Mouse (Mus musculus): Measurements from ENCODE around the gene Bfsp1. TPM values are rescaled to one million over a fixed set of nuclear protein-coding genes. Genes with fewer than 3 reads are reported as not detected.

Gene Bfsp1
- total and polyA plus RNA-seq, 3 experiments = 2.7 to 3.4 TPM; not detected in 1

- TF ChIP-seq MYC (IDR thresholded peaks at IDR 0.05; ENCODE audit: low read depth, low read length) (no peak), BHLHE40 (IDR thresholded peaks at IDR 0.05; ENCODE audit: borderline replicate concordance, low read depth, low read length) (no peak), RAD21 (IDR thresholded peaks at IDR 0.05; ENCODE audit: low read depth, low read length) (no peak), MEF2A (IDR thresholded peaks at IDR 0.05; ENCODE audit: extremely low read depth, insufficient replicate concordance, low read depth, low read length, poor library complexity, severe bottlenecking) (no peak), MAFK (IDR thresholded peaks at IDR 0.05; ENCODE audit: borderline replicate concordance, low read depth, low read length) (no peak), TAL1 (IDR thresholded peaks at IDR 0.05; ENCODE audit: low read length) (no peak), MYB (IDR thresholded peaks at IDR 0.05; ENCODE audit: low read depth, low read length) (no peak), MXI1 (IDR thresholded peaks at IDR 0.05; ENCODE audit: low read depth, low read length) (no peak), ZC3H11A (IDR thresholded peaks at IDR 0.05; ENCODE audit: low read depth, low read length) (no peak), SMC3 (IDR thresholded peaks at IDR 0.05; ENCODE audit: low read depth, low read length) (no peak), MAZ (IDR thresholded peaks at IDR 0.05; ENCODE audit: low read depth, low read length) (no peak), USF1 (IDR thresholded peaks at IDR 0.05; ENCODE audit: low read depth, low read length) (no peak), USF2 (IDR thresholded peaks at IDR 0.05; ENCODE audit: borderline replicate concordance in 1 of 2, insufficient read depth in 1 of 2, low read depth in 1 of 2, low read length in 2 of 2) (no peak), RCOR1 (IDR thresholded peaks at IDR 0.05; ENCODE audit: low read depth, low read length) (no peak), CHD2 (IDR thresholded peaks at IDR 0.05; ENCODE audit: low read length) (no peak), JUND (IDR thresholded peaks at IDR 0.05; ENCODE audit: low read depth, low read length) (no peak), MAX (IDR thresholded peaks at IDR 0.05; ENCODE audit: low read length) (no peak), ETS1 (IDR thresholded peaks at IDR 0.05; ENCODE audit: low read depth, low read length) (no peak), TCF12 (IDR thresholded peaks at IDR 0.05; ENCODE audit: low read depth, low read length) (no peak), ZMIZ1 (IDR thresholded peaks at IDR 0.05; ENCODE audit: low read depth, low read length) (no peak)
- no peaks in the 10 kb centered on the region; a peak in 1 of 4 replicates for H3K27me3 ChIP-seq (ENCODE audit: control insufficient read depth in 1 of 2, insufficient read depth in 2 of 2, low read length in 2 of 2)
- no peak overlapping the region for H3K4me3 ChIP-seq (ENCODE audit: control insufficient read depth in 1 of 2, insufficient read depth in 1 of 2, low read depth in 2 of 2, low read length in 2 of 2)
- no peak overlapping the region for H3K27ac ChIP-seq (ENCODE audit: control insufficient read depth, low read depth, low read length)
- H3K36me3 ChIP-seq (ENCODE audit: control insufficient read depth in 1 of 2, insufficient read depth in 2 of 2, low read length in 2 of 2) = no peaks in the 10 kb centered on the region
- no peaks in the 10 kb centered on the region for H3K4me1 ChIP-seq (ENCODE audit: control insufficient read depth in 1 of 2, insufficient read depth in 2 of 2, low read length in 2 of 2)
- no peak for DNase-seq (ENCODE audit: low read depth, low spot score)
- H3K9me3 ChIP-seq (replicated peaks; ENCODE audit: insufficient read depth, low read length) = no peaks in the 10 kb centered on the region
- no peaks in the 10 kb centered on the region for H3K79me2 ChIP-seq (ENCODE audit: control insufficient read depth, insufficient read depth, low read length, poor library complexity)
- no peak overlapping the region for H3K9ac ChIP-seq (ENCODE audit: control insufficient read depth, low read depth, low read length, poor library complexity, severe bottlenecking)
Observed at GRCm38 (mm10) chr2:143808789-143809188, 54.2 kb downstream of the Bfsp1 start.
